Mouse (Mus musculus): ENCODE measurements around the gene Cc2d2b. TPM values are rescaled to one million over a fixed set of nuclear protein-coding genes. Genes with fewer than 3 reads are reported as not detected.

Gene Cc2d2b
- polyA plus RNA-seq, 1 experiment from 2014 or later = 0.12 TPM

DNA sequence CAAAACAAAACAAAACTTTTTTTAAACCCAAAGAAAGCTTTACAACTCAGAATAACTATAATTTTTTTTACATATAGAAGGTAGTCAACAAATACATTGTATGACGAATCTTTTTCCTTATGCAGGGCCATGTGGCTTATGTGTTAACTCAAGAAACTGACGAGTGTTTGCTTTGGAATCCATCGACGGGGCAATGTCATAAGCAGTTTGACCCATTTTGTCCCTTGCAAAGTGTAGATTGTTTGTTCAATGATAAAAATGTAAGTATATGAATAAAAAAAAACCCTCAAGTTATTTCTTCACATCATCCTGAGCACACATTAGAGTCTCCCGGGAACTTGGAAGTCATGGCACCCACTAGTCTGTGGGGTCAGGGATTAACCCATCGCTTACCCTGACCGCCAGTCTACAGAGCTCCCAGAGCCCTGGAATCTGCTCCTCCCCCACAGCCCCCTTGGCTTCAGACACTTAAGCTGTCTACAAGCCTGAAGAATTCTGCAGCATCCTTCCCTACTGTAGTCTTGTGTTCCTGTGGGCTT, 67.2 kb downstream of the Cc2d2b start:
- no peaks in the 10 kb centered on the region for H3K9me3 ChIP-seq (ENCODE audit: control insufficient read depth, low read length)
- ATAC-seq (ENCODE audit: insufficient number of reproducible peaks, low FRiP score, low TSS enrichment, low read depth) = no peak
- H3K4me1 ChIP-seq (ENCODE audit: control insufficient read depth, insufficient read depth, low read length) = no peaks in the 10 kb centered on the region
- 89% methylated on average over 7 of the region's 7 CpGs for WGBS
- H3K27ac ChIP-seq (replicated peaks; ENCODE audit: low read depth, low read length) = no peak overlapping the region
- no peak for DNase-seq (ENCODE audit: low spot score)
- no peak overlapping the region for H3K9ac ChIP-seq (ENCODE audit: low read length)
- H3K27me3 ChIP-seq (ENCODE audit: control insufficient read depth, insufficient read depth, low read length) = no peaks in the 10 kb centered on the region
- no peaks in the 10 kb centered on the region for H3K36me3 ChIP-seq (ENCODE audit: control insufficient read depth, insufficient read depth, low read length)
- H3K4me2 ChIP-seq (ENCODE audit: low read depth, severe bottlenecking) = no peak overlapping the region
- H3K4me3 ChIP-seq (ENCODE audit: low read depth, low read length) = no peak overlapping the region

DNA sequence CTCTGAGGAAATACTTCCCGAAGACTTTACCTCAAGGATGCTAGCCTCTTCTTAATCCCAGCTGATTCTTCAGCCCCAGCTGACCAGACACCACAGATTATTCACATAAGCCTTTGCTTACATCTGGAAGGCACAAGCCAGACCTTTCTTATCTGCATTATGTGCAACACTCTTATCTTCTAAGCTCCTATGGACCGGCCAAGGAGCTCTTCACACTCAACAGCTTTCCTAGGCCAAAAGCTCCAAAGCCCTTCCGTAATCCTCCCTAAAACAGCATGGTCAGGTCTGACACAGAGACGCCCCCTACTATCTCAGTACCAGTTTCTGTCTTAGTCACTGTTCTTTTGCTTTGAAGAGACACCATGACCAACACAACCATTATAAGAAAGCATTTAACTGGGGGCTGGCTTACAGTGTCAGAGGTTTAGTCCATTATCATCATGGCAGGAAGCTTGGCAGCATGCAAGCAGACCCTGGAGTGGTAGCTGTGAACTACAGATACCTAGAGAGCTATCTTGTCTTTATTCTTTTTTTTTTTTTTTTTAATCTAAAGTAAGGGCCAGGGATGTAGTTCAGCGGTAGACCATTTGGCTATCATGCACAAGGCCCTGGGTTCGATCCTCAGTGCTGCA, 69.5 kb downstream of the Cc2d2b start:
- ATAC-seq (ENCODE audit: insufficient number of reproducible peaks, low FRiP score, low TSS enrichment, low read depth) (no peak), DNase-seq (ENCODE audit: low spot score) (no peak)
- no peak overlapping the region for H3K27ac ChIP-seq (replicated peaks; ENCODE audit: low read depth, low read length)
- H3K4me2 ChIP-seq (ENCODE audit: low read depth, severe bottlenecking) = no peak overlapping the region
- no peaks in the 10 kb centered on the region for H3K36me3 ChIP-seq (ENCODE audit: control insufficient read depth, insufficient read depth, low read length)
- no peaks in the 10 kb centered on the region for H3K9me3 ChIP-seq (ENCODE audit: control insufficient read depth, low read length)
- no peak overlapping the region for H3K9ac ChIP-seq (ENCODE audit: low read length)
- no peak overlapping the region for H3K4me3 ChIP-seq (ENCODE audit: low read depth, low read length)
- H3K4me1 ChIP-seq (ENCODE audit: control insufficient read depth, insufficient read depth, low read length) = no peaks in the 10 kb centered on the region
- H3K27me3 ChIP-seq (ENCODE audit: control insufficient read depth, insufficient read depth, low read length) = no peaks in the 10 kb centered on the region
- WGBS = 87% methylated on average over 6 of the region's 6 CpGs

DNA sequence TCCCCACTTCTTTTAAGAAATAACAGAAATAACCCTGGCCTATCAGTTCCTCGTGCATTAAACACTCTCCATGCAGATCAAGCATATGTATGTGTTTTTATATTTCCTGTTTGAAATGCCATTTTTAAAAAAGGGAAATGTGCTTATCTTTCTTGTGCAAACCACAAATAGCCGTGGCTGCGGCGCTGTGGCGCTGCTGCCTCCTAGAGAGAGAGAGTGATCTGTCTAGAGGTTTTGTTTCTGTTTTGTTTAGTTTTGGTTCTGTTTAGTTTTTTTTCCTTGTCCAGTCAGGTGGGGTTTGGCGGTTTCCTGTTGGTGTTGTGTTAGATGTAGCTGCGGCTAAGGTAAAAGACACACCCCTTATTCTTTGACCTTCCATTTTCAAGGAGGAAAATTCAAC, 70.2 kb downstream of the Cc2d2b start:
- H3K4me2 ChIP-seq (ENCODE audit: low read depth, severe bottlenecking) = no peak overlapping the region
- ATAC-seq (ENCODE audit: insufficient number of reproducible peaks, low FRiP score, low TSS enrichment, low read depth) (no peak), DNase-seq (ENCODE audit: low spot score) (no peak)
- H3K27me3 ChIP-seq (ENCODE audit: control insufficient read depth, insufficient read depth, low read length) = no peaks in the 10 kb centered on the region
- H3K4me1 ChIP-seq (ENCODE audit: control insufficient read depth, insufficient read depth, low read length) = no peaks in the 10 kb centered on the region
- no peak overlapping the region for H3K27ac ChIP-seq (replicated peaks; ENCODE audit: low read depth, low read length)
- H3K9ac ChIP-seq (ENCODE audit: low read length) = no peak overlapping the region
- WGBS = 82% methylated on average over 7 of the region's 7 CpGs
- H3K4me3 ChIP-seq (ENCODE audit: low read depth, low read length) = no peak overlapping the region
- no peaks in the 10 kb centered on the region for H3K36me3 ChIP-seq (ENCODE audit: control insufficient read depth, insufficient read depth, low read length)
- no peaks in the 10 kb centered on the region for H3K9me3 ChIP-seq (ENCODE audit: control insufficient read depth, low read length)

DNA sequence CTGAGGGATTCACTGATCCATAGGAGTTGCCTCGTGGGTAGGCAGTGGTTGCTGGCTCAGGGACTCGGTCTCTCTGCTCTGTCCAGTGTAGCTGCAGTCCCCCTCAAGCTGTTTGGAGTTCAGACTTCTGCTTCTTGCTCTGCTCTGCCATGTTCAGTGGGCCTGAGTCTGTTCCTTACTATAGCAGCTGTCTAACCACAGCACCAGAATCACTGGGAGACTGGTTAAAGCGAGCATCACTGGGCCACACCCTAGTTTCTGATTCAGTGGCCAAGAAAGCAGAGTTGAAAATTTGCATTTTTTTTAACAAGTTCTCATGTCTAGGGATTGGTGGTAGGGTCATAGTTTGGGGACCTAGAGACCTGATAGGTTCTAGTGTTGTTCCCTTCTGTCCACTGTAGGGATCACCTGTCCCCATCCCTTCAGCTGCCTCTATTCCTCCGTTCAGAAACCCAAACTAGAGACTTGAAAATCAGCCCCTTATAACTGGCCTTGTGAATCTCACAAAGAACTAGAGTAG, 72.8 kb downstream of the Cc2d2b start:
- DNase-seq (ENCODE audit: low spot score) = no peak
- H3K9me3 ChIP-seq (ENCODE audit: control insufficient read depth, low read length) = no peaks in the 10 kb centered on the region
- H3K27me3 ChIP-seq (ENCODE audit: control insufficient read depth, insufficient read depth, low read length) = no peaks in the 10 kb centered on the region
- H3K4me3 ChIP-seq (ENCODE audit: low read depth, low read length) = no peak overlapping the region
- no peak overlapping the region for H3K27ac ChIP-seq (replicated peaks; ENCODE audit: low read depth, low read length)
- no peaks in the 10 kb centered on the region for H3K4me1 ChIP-seq (ENCODE audit: control insufficient read depth, insufficient read depth, low read length)
- H3K9ac ChIP-seq (ENCODE audit: low read length) = no peak overlapping the region
- no peaks in the 10 kb centered on the region for H3K36me3 ChIP-seq (ENCODE audit: control insufficient read depth, insufficient read depth, low read length)
- ATAC-seq (ENCODE audit: insufficient number of reproducible peaks, low FRiP score, low TSS enrichment, low read depth) = no peak
- 79% methylated on average over 4 of the region's 4 CpGs for WGBS
- no peak overlapping the region for H3K4me2 ChIP-seq (ENCODE audit: low read depth, severe bottlenecking)

DNA sequence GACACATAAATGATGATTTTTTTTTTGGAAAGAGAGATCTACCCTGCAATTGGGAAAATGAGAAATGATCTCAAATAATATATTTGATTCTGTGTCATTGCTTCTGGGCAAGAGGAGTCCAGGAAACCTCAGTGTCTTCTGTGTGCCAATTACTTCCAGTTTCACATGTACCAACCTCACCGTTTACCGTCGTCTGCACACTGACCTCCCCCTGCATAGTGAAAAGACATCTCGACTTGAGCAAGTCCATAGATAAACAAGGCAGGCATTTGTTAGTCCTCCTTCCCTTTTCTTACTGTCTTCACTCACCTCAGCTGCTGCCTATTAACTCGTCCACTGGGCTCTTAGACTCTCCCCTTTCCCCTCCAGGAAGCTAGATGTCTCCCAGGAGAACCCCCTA, 77.1 kb downstream of the Cc2d2b start:
- no peak for ATAC-seq (ENCODE audit: insufficient number of reproducible peaks, low FRiP score, low TSS enrichment, low read depth)
- no peak overlapping the region for H3K9ac ChIP-seq (ENCODE audit: low read length)
- 76% methylated on average over 5 of the region's 5 CpGs for WGBS

DNA sequence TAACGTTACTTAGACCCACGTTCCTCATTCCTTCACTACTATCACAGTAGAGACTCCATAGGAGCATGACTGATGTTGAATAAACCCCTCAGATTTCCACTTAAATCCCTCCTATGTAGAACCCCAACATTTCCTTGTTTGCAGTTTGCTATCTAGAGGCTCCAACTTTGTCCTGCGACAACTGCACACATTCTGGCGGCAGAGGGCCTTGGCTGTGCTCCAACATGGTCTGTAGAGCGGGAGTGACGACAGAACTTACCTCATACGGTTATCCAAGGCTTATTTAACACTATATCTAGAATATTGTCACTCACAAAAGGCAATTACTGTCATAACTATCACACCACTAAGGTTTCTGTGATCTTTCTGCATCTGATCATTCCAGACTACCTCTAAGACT, 78.2 kb downstream of the Cc2d2b start:
- Histone ChIP-seq H3K27ac (replicated peaks; ENCODE audit: low read depth, low read length) (no peak overlapping the region), H3K9ac (ENCODE audit: low read length) (no peak overlapping the region), H3K4me3 (ENCODE audit: low read depth, low read length) (no peak overlapping the region), H3K27me3 (ENCODE audit: control insufficient read depth, insufficient read depth, low read length) (no peaks in the 10 kb centered on the region), H3K4me1 (ENCODE audit: control insufficient read depth, insufficient read depth, low read length) (no peaks in the 10 kb centered on the region), H3K4me2 (ENCODE audit: low read depth, severe bottlenecking) (no peak overlapping the region), H3K36me3 (ENCODE audit: control insufficient read depth, insufficient read depth, low read length) (no peaks in the 10 kb centered on the region), H3K9me3 (ENCODE audit: control insufficient read depth, low read length) (no peaks in the 10 kb centered on the region)
- DNase-seq (ENCODE audit: low spot score) (no peak), ATAC-seq (ENCODE audit: insufficient number of reproducible peaks, low FRiP score, low TSS enrichment, low read depth) (no peak)
- 80% methylated on average over 7 of the region's 7 CpGs for WGBS

More for the DNA sequence above, 77.1 kb downstream of the Cc2d2b start:
- H3K4me2 ChIP-seq (ENCODE audit: low read depth, severe bottlenecking) = no peak overlapping the region
- no peak overlapping the region for H3K27ac ChIP-seq (replicated peaks; ENCODE audit: low read depth, low read length)
- no peaks in the 10 kb centered on the region for H3K27me3 ChIP-seq (ENCODE audit: control insufficient read depth, insufficient read depth, low read length)
- DNase-seq (ENCODE audit: low spot score) = no peak
- no peak overlapping the region for H3K4me3 ChIP-seq (ENCODE audit: low read depth, low read length)
- no peaks in the 10 kb centered on the region for H3K9me3 ChIP-seq (ENCODE audit: control insufficient read depth, low read length)
- no peaks in the 10 kb centered on the region for H3K4me1 ChIP-seq (ENCODE audit: control insufficient read depth, insufficient read depth, low read length)
- no peaks in the 10 kb centered on the region for H3K36me3 ChIP-seq (ENCODE audit: control insufficient read depth, insufficient read depth, low read length)

DNA sequence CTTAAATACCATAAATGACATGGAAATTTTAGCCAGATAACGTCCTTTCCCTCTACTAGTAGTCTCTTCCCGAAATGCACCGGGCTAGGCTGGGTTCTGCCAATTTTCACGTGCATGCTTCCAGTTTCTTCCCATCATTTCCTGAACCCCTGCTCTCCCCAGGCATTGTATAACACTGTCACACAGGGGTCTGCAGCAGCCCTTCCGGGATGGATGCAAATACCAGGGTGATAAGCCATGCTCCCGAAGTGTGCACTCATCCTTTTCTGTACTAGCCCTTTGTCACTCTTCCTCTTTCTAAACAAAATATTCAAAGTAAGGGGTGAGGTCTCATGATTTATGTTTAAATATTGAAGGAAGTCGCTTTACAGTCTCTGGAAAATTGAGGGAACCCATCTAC, 81.6 kb downstream of the Cc2d2b start:
- Histone ChIP-seq H3K36me3 (ENCODE audit: control insufficient read depth, insufficient read depth, low read length) (no peaks in the 10 kb centered on the region), H3K4me1 (ENCODE audit: control insufficient read depth, insufficient read depth, low read length) (peaks cover 2% of the 10 kb centered on the region; the same call in 1 of the 2 replicates), H3K9ac (ENCODE audit: low read length) (peak overlapping the region; percentile 99), H3K27ac (replicated peaks; ENCODE audit: low read depth, low read length) (no peak overlapping the region), H3K9me3 (ENCODE audit: control insufficient read depth, low read length) (no peaks in the 10 kb centered on the region), H3K4me2 (ENCODE audit: low read depth, severe bottlenecking) (peak overlapping the region; percentile 71; the same call in 1 of the 2 replicates), H3K27me3 (ENCODE audit: control insufficient read depth, insufficient read depth, low read length) (no peaks in the 10 kb centered on the region), H3K4me3 (ENCODE audit: low read depth, low read length) (peak overlapping the region; percentile 83)
- ATAC-seq (ENCODE audit: insufficient number of reproducible peaks, low FRiP score, low TSS enrichment, low read depth) (no peak), DNase-seq (ENCODE audit: low spot score) (peak; percentile 23)
- 65% methylated on average over 7 of the region's 7 CpGs for WGBS

DNA sequence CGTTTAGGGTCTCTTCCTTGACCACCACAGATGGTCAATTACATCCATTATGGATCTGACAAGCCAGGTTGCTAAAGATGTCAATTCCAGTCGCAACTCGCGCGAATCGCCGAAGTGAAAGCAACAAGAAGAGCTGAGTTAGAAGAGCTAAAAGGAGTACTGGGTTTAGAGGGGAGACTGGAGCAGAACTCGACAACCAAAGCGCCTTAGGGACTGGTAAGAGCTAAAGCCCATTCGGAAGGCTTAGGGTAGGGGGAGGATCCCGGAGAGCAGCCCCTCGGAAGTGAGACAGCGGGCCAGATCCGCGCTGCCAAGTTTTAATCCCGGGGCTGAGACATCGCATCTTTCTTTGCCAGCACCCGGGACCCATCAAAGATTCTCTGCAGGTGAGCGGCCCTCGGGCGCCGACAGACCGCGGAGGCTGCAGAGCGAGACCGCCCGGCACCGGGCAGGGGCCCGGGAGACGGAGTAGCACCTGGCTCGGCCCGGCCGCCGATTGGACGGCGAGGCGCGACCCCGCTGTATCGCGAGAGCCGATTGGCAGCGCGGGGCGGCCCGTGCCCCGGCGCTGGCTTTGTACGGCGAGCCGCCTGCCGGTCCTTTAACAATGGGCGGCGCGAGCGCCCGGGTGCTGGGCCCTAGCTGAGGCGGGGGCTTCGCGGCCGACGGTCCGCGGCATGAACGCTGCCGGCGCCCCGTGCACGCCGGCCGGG, 82.3 kb downstream of the Cc2d2b start, which contains the start of gene Ccnj:
TSS of gene Ccnj (plus strand) at position 577 of the 713 bp plus-strand sequence.
- Histone ChIP-seq H3K4me3 (ENCODE audit: low read depth, low read length) (peak within 1 kb of the TSS; percentile 83), H3K4me1 (ENCODE audit: control insufficient read depth, insufficient read depth, low read length) (peaks cover 2% of the 10 kb centered on the region; the same call in 1 of the 2 replicates), H3K9ac (ENCODE audit: low read length) (peak within 1 kb of the TSS; percentile 99), H3K36me3 (ENCODE audit: control insufficient read depth, insufficient read depth, low read length) (no peaks in the 10 kb centered on the region), H3K27ac (replicated peaks; ENCODE audit: low read depth, low read length) (peak within 1 kb of the TSS; percentile 90), H3K9me3 (ENCODE audit: control insufficient read depth, low read length) (no peaks in the 10 kb centered on the region), H3K27me3 (ENCODE audit: control insufficient read depth, insufficient read depth, low read length) (no peaks in the 10 kb centered on the region), H3K4me2 (ENCODE audit: low read depth, severe bottlenecking) (peak within 1 kb of the TSS; percentile 71)
- peak; percentile 95 for DNase-seq (ENCODE audit: low spot score)
- under 1% methylated on average over 71 of the region's 71 CpGs for WGBS
- peak; percentile 98 for ATAC-seq (ENCODE audit: insufficient number of reproducible peaks, low FRiP score, low TSS enrichment, low read depth)
